Mouse (Mus musculus) myocyte (in vitro differentiated cells): Measurements from ENCODE around the gene Lmnb2.

ENCODE experiments used
- POLR2A ChIP-seq: IDR thresholded peaks from one replicate; pipeline ENCODE4 v1.6.1; 2011; ENCODE audit warnings: low read depth, mild to moderate bottlenecking, control low read depth, moderate library complexity; ENCODE audit not compliant: insufficient read length
- TCF12 ChIP-seq: IDR thresholded peaks from one replicate; pipeline ENCODE4 v1.6.1; 2011; ENCODE audit warnings: mild to moderate bottlenecking, control low read depth; ENCODE audit not compliant: poor library complexity, insufficient read depth, severe bottlenecking

DNA sequence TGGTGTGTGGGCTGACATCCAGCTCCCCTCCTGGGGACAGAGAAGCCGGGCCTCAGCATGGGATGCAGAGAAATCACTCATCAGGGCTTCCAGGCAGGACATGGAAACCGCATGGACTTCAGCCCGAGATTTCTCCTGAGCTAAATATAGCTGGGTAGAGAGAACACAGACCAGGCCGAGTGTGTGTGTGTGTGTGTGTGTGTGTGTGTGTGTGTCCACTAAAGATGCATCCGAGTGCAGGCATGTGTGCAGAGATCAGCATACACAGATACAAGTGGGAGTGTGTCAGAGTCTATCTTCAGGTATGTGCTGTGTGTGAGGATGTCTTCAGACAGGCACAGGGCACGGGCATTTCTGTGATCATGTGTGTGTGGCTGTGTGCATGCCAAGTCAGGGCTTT is 36.8 kb upstream of the Lmnb2 start:
- no peak for TF ChIP-seq POLR2A
- no peak for TF ChIP-seq TCF12
